Mouse (Mus musculus): ENCODE results near the gene Odf3b.

GRCm38 (mm10) chr15:89390081-89390480 is 11.0 kb upstream of the Odf3b start:
- TF ChIP-seq CTCF (IDR thresholded peaks at IDR 0.05; ENCODE audit: borderline replicate concordance, insufficient read depth, low read length) = no peak
- TF ChIP-seq POLR2A (IDR thresholded peaks at IDR 0.05; ENCODE audit: low read depth, low read length) = no peak

Measured in embryonic fibroblast, embryonic 13.5 days (primary cell).